Mouse (Mus musculus) kidney, postnatal 25 days (tissue): ENCODE data around the gene Slc35a2.
A peak's percentile ranks its signal among the peaks of the same experiment; 100 is the strongest.

Source experiments
- DNase-seq, 2 experiments: peaks; one replicate each; pipeline ENCODE4 v3.0.0; 2021; ENCODE audit warnings: mixed read lengths in 2 of 2

Slc35a2 gene

DNA sequence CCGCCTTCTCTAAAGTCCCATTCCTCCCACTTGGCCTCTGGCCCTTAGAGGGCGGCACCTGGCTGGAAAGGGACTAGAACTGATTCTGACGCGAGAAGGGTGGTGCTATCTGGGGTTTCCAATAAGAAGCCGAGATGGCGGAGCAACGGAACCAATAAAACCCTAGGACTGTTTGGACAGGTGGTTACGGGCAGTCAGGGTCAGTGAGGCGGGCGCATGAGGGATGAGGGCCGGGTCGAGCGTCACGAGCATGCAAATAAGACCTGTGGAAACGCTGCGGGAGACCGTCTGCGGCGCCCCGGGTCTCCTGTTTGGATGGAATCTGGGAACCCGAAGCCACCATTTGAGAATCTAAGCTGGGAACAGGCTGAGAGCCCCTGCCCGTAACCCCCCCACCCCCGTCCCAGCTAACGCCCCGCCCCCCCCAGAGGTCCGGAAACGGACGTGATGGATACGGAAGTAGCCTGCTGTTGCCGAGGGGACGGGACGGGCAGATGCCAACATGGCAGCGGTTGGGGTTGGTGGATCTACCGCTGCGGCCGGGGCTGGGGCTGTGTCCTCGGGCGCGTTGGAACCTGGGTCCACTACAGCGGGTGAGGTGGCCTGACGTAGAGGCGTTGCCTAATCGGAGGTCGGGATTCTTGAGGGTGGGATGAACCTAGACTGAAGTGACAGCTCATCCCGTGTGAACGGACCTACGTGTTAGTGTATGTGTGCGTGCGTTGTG lies at the start of gene Slc35a2:
Gene Slc35a2, plus strand, starts transcription at position 188 of the 727 bp plus-strand sequence.
- peak; percentile 88 to 96 for DNase-seq

- no peak for DNase-seq
Observed at GRCm38 (mm10) chrX:7837146-7837545, 46.7 kb upstream of the Slc35a2 start.

DNA sequence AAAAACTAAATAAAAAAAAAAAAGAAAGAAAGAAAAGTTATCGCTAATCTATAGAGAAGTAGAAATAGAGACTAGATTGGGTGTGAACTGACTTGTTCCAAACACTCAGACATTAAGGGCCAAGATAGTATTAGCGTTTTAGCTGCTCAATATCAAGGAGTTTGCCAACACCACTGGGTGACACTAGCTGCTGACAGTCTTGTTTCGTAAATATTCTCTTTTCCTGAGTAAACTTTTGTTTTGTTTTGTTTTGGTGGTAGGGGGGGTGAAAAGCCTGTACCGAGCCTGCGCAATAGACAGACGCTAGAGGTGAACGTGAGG lies 43.0 kb upstream of the Slc35a2 start:
- DNase-seq = no peak

DNA sequence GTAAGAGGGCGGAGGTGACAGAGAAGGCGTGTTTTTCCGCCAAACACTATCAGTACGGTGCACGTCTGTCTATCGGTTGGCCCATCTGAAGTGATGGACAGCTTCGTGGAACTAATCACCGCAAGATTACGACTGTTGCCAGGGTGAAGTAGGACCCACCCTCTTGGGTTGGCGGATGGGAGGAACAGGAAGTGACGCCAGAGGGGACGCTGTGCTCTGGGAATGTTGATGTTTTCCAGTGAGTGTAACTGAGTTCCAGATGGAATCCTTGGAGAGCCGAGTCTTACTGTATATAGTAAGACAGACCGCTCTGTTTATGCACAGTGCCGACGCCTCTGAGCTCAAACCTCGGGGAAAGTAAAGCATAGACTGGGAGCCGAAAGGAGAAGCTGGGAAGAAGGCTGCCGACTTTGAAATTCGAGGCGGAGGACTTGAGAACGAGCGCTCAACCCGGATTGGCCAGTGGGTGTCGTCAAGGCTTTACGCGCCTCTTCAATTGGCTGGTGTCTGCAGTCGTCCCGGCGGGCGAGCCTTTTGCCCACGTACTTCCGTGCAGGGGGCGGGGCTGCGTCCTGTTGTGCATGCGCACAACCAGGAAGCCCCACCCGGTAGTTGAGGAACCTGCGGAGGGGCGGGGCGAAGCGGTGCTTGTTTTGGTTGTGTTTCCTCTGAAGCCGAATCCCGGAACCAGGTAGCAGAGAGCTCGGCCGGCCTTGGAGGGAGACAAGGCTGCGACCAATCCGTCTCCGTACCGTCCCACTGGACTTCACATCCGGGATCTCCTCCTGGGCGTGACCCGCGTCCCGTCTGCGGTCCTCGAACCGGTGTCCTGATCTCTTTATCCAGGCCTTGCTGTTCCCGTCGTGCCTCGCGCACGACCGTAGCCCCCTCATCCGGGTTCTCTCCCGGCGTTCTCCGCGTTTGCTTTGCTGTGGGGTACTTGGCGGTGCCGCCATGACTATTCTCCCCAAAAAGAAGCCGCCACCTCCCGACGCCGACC lies 42.4 kb upstream of the Slc35a2 start, which contains the start of gene Otud5:
Gene Otud5, plus strand, starts transcription at position 202 of the 1,000 bp plus-strand sequence.
- DNase-seq = peak; percentile 96 to 98

DNA sequence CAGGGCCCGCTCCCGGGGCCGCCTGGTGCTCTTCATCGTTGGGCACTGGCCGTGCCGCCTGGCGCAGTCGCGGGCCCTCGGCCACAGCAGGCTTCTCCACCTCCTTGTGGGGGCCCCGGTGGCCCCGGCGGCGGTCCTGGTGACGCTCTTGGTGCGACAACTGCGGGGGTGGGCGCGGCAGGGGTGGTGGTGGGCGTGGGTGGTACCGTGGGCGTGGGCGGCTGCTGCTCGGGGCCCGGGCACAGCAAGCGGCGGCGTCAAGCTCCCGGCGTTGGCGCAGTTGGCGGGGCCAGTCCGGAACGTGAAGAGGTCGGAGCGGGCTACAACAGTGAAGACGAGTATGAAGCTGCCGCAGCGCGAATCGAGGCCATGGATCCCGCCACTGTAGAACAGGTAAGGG lies 41.5 kb upstream of the Slc35a2 start:
- peak; percentile 2 to 46 for DNase-seq

DNA sequence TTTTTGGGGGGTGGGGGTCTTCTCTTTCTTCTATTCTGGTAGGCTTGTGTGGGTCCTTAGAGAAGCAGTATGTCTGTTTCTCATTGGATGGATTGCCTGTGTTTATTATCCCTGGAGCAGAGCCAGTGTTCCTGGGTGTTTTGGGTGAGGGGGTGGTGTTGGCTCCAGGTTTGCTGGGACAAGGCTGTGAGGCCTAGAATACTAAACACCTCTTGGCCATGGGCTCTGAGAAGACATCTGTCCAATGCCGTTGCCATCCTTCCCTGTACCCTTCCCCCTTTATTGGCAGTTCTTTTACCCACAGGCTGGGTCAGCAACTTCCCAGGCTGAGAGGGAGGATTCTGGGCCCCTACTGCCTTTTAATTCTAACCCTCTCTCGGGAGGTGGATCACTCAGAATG lies 36.0 kb upstream of the Slc35a2 start:
- no peak for DNase-seq

GRCm38 (mm10) chrX:7854578-7854977 lies 29.2 kb upstream of the Slc35a2 start:
- DNase-seq = peak; percentile 39 to 46

DNA sequence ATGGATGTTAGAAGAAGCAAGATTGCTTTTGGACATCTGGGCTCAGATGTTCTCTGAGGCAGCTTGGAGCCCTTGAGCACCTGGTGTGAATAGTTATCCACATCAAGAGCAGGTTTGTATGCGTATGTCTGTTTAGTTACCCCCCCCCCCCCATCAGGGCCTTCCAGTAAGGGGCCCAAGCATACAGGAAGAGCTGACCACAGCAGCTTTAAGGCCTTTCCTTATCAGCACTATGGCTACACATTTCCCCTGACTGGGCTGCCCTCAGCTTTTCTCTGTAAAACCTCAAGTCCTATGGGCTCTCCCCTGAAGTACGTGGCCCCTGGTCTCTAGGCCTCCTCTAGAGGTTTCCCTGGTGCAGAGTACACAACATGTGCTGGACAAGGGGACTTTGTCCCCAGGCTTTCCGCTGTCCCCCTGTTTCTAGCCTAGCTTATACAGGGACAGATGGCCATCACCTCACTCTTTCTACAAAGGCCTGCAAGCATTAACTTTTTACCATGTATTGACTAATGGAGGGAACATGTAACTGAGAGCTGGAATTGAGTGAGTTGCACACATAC lies 24.6 kb upstream of the Slc35a2 start:
- no peak for DNase-seq

- DNase-seq = no peak
Observed at GRCm38 (mm10) chrX:7863181-7863580, 20.6 kb upstream of the Slc35a2 start.

DNA sequence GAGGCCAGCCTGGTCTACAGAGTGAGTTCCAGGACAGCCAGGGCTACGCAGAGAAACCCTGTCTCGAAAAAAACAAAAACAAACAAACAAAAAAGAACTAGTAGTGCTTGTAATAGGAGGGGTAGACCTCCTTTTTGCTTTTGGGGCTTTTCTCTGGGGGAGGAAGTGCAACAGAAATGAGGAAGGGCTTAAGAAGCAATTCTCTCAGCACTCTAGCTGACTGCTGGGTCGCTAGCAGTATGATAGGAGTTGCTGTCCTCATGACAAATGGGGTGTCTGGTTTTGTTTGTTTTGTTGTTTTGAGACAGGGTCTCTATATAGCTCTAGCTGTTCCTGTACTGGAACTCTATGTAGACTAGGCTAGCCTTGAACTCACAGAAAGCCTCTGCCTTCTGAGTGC lies 19.3 kb upstream of the Slc35a2 start:
- no peak for DNase-seq

DNA sequence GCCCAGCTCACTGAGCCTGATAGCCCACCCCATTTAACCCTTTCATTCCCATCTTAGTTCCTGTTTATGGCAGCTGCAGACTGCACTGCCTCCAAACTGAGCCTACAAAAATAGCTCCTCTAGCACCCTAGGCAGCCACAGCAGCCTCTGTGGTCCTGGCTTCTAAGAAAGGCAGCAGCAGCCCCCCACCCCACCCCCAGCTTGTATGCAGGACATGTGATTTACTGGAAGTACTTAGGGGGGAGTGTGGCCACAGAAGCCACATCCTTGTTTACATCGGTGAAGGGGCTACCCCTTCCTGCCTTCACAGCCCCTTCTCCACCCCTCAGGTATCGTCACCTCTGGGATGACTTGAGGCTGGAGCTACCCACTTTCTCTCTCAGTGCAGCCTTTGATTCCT lies 18.5 kb upstream of the Slc35a2 start:
- no peak for DNase-seq

- DNase-seq = no peak
Observed at GRCm38 (mm10) chrX:7865786-7866185, 18.0 kb upstream of the Slc35a2 start.

- DNase-seq = no peak
Observed at GRCm38 (mm10) chrX:7867141-7867540, 16.7 kb upstream of the Slc35a2 start.

GRCm38 (mm10) chrX:7868506-7868905 lies 15.3 kb upstream of the Slc35a2 start:
- no peak for DNase-seq

DNA sequence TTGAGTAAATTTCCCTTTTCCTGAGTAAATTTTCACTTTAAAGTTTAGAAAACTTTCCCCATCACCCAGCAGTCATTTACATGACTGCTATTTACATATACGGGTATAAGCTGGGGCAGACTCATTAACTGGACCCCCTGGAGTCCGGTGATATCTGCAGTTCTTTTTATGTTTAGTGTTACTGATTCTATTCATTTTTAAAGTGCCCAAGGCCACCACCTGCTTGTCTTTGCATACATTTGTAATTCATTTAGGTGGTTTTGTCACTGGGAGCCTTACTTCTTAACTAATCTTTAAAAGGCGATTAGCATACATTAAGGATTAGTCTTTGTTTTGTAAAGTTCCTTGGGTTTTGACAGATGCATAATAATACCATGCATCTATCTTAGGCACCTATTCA lies 14.0 kb upstream of the Slc35a2 start:
- DNase-seq = no peak

DNA sequence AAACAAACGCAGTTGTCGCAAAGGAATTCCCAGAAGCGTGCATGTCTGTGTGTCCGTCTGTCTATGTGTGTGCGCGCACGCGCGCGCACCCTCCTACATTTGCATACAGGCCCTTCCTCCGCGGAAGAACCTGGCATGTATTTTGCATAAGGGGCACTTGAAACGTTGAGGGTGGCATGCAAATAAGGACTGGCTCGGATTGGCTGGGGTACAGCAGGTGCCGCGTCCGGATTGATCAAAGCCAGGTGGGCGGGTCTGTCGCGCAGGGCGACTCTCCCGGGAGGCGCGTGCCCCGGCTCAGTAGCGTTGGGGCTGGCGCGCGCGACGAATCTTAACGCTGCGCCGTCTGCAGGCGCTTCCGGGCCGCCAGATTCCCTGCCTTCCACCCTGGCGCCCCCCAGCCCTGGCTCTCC lies 5.8 kb upstream of the Slc35a2 start, which contains the start of gene Pim2:
Gene Pim2, plus strand, starts transcription at position 256 of the 413 bp plus-strand sequence.
- peak; percentile 86 to 94 for DNase-seq

DNA sequence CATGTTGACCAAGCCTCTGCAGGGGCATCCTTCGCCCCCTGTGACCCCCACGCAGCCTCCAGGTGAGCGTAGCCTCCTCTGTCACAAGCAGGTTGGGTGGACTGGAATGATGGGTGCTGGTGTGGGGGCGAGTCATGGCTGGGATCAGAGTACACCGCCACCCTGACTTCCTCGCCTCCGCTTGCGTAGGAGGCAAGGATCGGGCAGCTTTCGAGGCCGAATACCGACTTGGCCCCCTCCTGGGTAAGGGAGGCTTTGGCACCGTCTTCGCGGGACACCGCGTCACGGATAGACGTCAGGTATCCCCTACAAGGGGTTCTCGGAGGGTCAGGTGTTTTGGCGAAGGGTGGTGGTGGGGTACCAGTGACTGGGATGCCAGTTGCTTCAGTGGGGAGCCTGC lies 5.3 kb upstream of the Slc35a2 start:
- DNase-seq = peak in 1 of 2 experiments; percentile 44

GRCm38 (mm10) chrX:7879819-7880218 lies 4.0 kb upstream of the Slc35a2 start:
- peak; percentile 70 to 86 for DNase-seq

DNA sequence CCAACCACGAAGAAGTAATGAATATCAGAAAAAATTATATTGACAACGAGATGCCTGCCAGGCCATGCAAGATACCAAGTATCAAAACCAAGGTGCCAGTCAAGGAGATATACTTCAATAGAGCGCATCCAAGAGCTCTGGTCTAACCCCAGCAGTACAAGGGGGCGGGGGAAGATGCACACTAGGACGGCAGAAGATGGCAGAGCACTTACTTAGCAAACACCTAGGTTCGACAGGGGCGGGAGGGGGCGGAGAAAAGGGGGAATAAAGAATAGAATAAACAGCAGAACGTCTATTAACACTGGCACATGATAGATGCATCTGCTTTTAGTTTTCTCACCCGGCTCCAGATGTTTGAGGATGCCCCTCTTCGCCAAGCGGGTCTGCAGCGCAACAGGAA lies 14.4 kb downstream of the Slc35a2 start:
- DNase-seq = no peak

DNA sequence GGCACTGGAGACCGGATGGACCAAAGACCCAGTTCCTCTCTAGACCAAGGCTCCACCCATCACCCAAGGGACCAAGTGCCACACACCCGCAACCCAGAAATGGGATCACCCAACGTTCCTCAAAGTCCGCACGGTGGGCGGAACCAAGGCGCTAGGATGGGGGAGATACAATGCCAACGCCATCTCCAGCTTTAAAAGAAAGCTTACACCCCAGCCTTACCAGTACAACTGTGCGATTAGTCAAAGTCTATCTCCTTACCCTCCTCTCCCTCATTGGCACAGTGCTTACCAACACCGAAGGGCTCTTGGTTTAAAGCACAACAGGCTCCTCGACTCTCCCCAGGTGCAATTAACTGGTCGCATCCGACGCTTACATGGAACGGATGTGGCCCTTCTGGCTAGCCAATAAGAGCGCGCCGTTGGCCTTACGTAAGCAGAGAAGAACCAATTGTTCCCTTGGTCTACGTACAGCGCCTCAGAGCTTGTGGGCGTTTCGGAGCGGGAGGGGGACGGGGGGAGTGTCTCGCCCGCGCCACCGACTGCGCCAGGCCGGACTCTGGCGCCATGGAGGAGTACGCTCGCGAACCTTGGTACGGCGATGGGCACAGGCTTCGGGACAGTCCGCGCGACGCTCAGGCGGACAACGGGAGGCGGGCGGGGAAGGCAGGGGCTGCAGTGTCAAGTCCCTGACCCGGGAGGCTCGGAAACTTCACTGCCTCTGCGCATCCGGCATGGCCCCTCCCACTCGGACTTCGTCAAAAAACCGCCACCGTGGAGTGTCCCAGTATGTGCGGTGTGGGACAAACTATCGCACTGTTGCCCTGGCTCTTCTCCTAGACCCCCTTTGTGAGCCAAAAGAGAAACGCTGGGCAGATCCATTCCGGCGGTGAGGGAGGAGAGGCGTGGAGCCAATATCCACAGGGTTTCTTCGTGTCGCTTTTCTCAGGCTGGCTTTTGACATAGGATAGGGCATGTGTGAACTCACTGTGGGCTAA lies 15.3 kb downstream of the Slc35a2 start, which contains the start of the genes Pqbp1 and Timm17b:
Gene Pqbp1, minus strand, starts transcription at position 390 of the 995 bp plus-strand sequence.
Gene Timm17b, plus strand, starts transcription at position 478 of the 995 bp plus-strand sequence.
- DNase-seq = peak; percentile 92 to 96

GRCm38 (mm10) chrX:7904441-7904840 lies 20.6 kb downstream of the Slc35a2 start:
- DNase-seq = no peak

- DNase-seq = no peak
Observed at GRCm38 (mm10) chrX:7907735-7908134, 23.9 kb downstream of the Slc35a2 start, which contains the start of gene Gm10491. Gene Gm10491, minus strand, starts transcription at chrX:7907835.
